In genomic region chr19:34879624-34880023, GRCm38 (mm10) we compare ENCODE assay signal across 8 mouse cellular contexts. TPM values are rescaled to one million over a fixed set of nuclear protein-coding genes. Genes with fewer than 3 reads are reported as not detected.
A peak's percentile ranks its signal among the peaks of the same experiment; 100 is the strongest.
DNase-seq lines count a peak whose midpoint lies in the region; ATAC-seq and TF ChIP-seq lines count a peak whose summit lies in the region.

No protein-coding gene starts in this region.

- H3K9ac ChIP-seq in forebrain, postnatal 0 days: peak overlapping the region; percentile 86
- H3K9ac ChIP-seq in limb, embryonic 15.5 days: peak overlapping the region; percentile 83; the same call in 1 of the 2 replicates
- H3K9ac ChIP-seq in stomach, embryonic 16.5 days (ENCODE audit: low read length): peak overlapping the region; percentile 98

- no peak overlapping the region for H3K27ac ChIP-seq in spleen, adult 2 months (ENCODE audit: insufficient read depth, low read length)
- H3K27ac ChIP-seq in forebrain, postnatal 0 days (ENCODE audit: low read depth, low read length): peak overlapping the region; percentile 91
- peak overlapping the region; percentile 97; the same call in 1 of the 2 replicates for H3K27ac ChIP-seq in limb, embryonic 15.5 days
- peak overlapping the region; percentile 98; the same call in 1 of the 2 replicates for H3K27ac ChIP-seq in stomach, embryonic 16.5 days (ENCODE audit: low read length)

- H3K4me2 ChIP-seq in forebrain, postnatal 0 days (ENCODE audit: low read depth): peak overlapping the region; percentile 88
- peak overlapping the region; percentile 83 for H3K4me2 ChIP-seq in limb, embryonic 15.5 days
- H3K4me2 ChIP-seq in stomach, embryonic 16.5 days (ENCODE audit: low read depth, low read length): peak overlapping the region; percentile 87

- no peak for DNase-seq in spleen, adult 2 months (ENCODE audit: low read depth in 1 of 2, low spot score in 2 of 2)
- DNase-seq in spleen, postnatal 10 days (ENCODE audit: low spot score in 2 of 2): no peak
- no peak for DNase-seq in forebrain, postnatal 0 days
- no peak for DNase-seq in gastrocnemius, postnatal 4 days (ENCODE audit: low spot score in 2 of 2)
- no peak for DNase-seq in thymus, postnatal 36 days
- no peak for DNase-seq in ovary, postnatal 10 days (ENCODE audit: low spot score)

- H3K36me3 ChIP-seq in spleen, adult 2 months (ENCODE audit: control insufficient read depth, insufficient read depth, low read length): no peaks in the 10 kb centered on the region
- no peaks in the 10 kb centered on the region for H3K36me3 ChIP-seq in forebrain, postnatal 0 days (ENCODE audit: insufficient read depth)
- no peaks in the 10 kb centered on the region for H3K36me3 ChIP-seq in limb, embryonic 15.5 days
- H3K36me3 ChIP-seq in stomach, embryonic 16.5 days (ENCODE audit: control insufficient read depth, insufficient read depth, low read length): no peaks in the 10 kb centered on the region

- WGBS in spleen, adult 2 months: 25% methylated on average over 6 of the region's 6 CpGs
- WGBS in forebrain, postnatal 0 days: 15% methylated on average over 6 of the region's 6 CpGs
- WGBS in limb, embryonic 15.5 days: 21% methylated on average over 6 of the region's 6 CpGs
- 20% methylated on average over 6 of the region's 6 CpGs for WGBS in stomach, embryonic 16.5 days

- peaks cover 5% of the 10 kb centered on the region for H3K4me1 ChIP-seq in spleen, adult 2 months (ENCODE audit: control insufficient read depth, insufficient read depth, insufficient read length)
- no peaks in the 10 kb centered on the region for H3K4me1 ChIP-seq in forebrain, postnatal 0 days (ENCODE audit: insufficient read depth)
- H3K4me1 ChIP-seq in limb, embryonic 15.5 days: peaks cover 13% of the 10 kb centered on the region
- H3K4me1 ChIP-seq in stomach, embryonic 16.5 days (ENCODE audit: control insufficient read depth, insufficient read depth, low read length): peaks cover 10% of the 10 kb centered on the region

- no peak for TF ChIP-seq POLR2A in spleen, adult 2 months (IDR thresholded peaks at IDR 0.05; ENCODE audit: low read depth, low read length)

- no peak for TF ChIP-seq CTCF in spleen, adult 2 months (IDR thresholded peaks at IDR 0.05; ENCODE audit: extremely low read depth, insufficient read depth, insufficient read length, insufficient replicate concordance)
- no peak for TF ChIP-seq CTCF in forebrain, postnatal 0 days (IDR thresholded peaks at IDR 0.05; ENCODE audit: low read depth)

- no peaks in the 10 kb centered on the region for H3K27me3 ChIP-seq in spleen, adult 2 months (ENCODE audit: control insufficient read depth, insufficient read depth, low read length)
- no peaks in the 10 kb centered on the region for H3K27me3 ChIP-seq in forebrain, postnatal 0 days (ENCODE audit: insufficient read depth, low read length)
- H3K27me3 ChIP-seq in limb, embryonic 15.5 days: no peaks in the 10 kb centered on the region
- no peaks in the 10 kb centered on the region for H3K27me3 ChIP-seq in stomach, embryonic 16.5 days (ENCODE audit: control insufficient read depth, insufficient read depth, low read length)

- H3K9me3 ChIP-seq in forebrain, postnatal 0 days (ENCODE audit: low read length): no peaks in the 10 kb centered on the region
- no peaks in the 10 kb centered on the region for H3K9me3 ChIP-seq in limb, embryonic 15.5 days
- H3K9me3 ChIP-seq in stomach, embryonic 16.5 days (replicated peaks; ENCODE audit: control insufficient read depth, low read length): no peaks in the 10 kb centered on the region

- H3K4me3 ChIP-seq in spleen, adult 2 months (ENCODE audit: extremely low read depth, insufficient read depth, insufficient read length): peak overlapping the region; percentile 82
- peak overlapping the region; percentile 90 for H3K4me3 ChIP-seq in forebrain, postnatal 0 days (ENCODE audit: low read depth, low read length)
- peak overlapping the region; percentile 90 for H3K4me3 ChIP-seq in limb, embryonic 15.5 days
- H3K4me3 ChIP-seq in stomach, embryonic 16.5 days (replicated peaks; ENCODE audit: low read length): peak overlapping the region; percentile 91

- no peak for ATAC-seq in forebrain, postnatal 0 days
- ATAC-seq in limb, embryonic 15.5 days (ENCODE audit: insufficient number of reproducible peaks, low FRiP score, low TSS enrichment, low read depth): no peak
- ATAC-seq in stomach, embryonic 16.5 days (ENCODE audit: insufficient read depth, low FRiP score): no peak

RNA-seq across cellular contexts. Expression of gene Pank1, which starts 0.4 kb away (rescaled TPM):
- 0.47 and 0.75 TPM in 2 replicates for polyA plus RNA-seq in spleen, adult 2 months (2012; rRNA removed)
- 11.8 and 14.6 TPM in 2 replicates for total RNA-seq in forebrain, postnatal 0 days (2014; rRNA removed)
- 3.6 and 5.5 TPM in 2 replicates for polyA plus RNA-seq in forebrain, postnatal 0 days (2015; fragmentation: Nextera tagmentation; extraction: Ambion mirVana)
- 5.0 and 6.1 TPM in 2 replicates for polyA plus RNA-seq in limb, embryonic 15.5 days (2015; fragmentation: Nextera tagmentation; extraction: Ambion mirVana)
- 4.2 and 5.7 TPM in 2 replicates for polyA plus RNA-seq in stomach, embryonic 16.5 days (2015; fragmentation: Nextera tagmentation; extraction: Ambion mirVana)
- total RNA-seq in gastrocnemius, postnatal 4 days (2021): 10 to 100 TPM; 12.0 to 12.7 TPM

RNA-seq across cellular contexts. Expression of gene Kif20b, which starts 42.5 kb away (rescaled TPM):
- 0.32 and 0.47 TPM in 2 replicates for polyA plus RNA-seq in spleen, adult 2 months (2012; rRNA removed)
- 2.2 and 4.5 TPM in 2 replicates for total RNA-seq in forebrain, postnatal 0 days (2014; rRNA removed)
- polyA plus RNA-seq in forebrain, postnatal 0 days (2015; fragmentation: Nextera tagmentation; extraction: Ambion mirVana): 3.9 and 4.7 TPM in 2 replicates
- polyA plus RNA-seq in limb, embryonic 15.5 days (2015; fragmentation: Nextera tagmentation; extraction: Ambion mirVana): 56.0 and 58.0 TPM in 2 replicates
- 47.2 and 49.3 TPM in 2 replicates for polyA plus RNA-seq in stomach, embryonic 16.5 days (2015; fragmentation: Nextera tagmentation; extraction: Ambion mirVana)
- 10 to 100 TPM; 12.7 to 13.0 TPM for total RNA-seq in gastrocnemius, postnatal 4 days (2021)
